Mouse (Mus musculus) monocyte, adult 5-6 weeks (primary cell): ENCODE results near the gene Ubash3a. TPM values are rescaled to one million over a fixed set of nuclear protein-coding genes. Genes with fewer than 3 reads are reported as not detected.
A peak's percentile ranks its signal among the peaks of the same experiment; 100 is the strongest.

Experiments
- ATAC-seq: fragments of 153-309, 156-312 bp; replicated peaks from 2 replicates; pipeline ENCODE4 v1.8.0; 2017; ENCODE audit warnings: mild to moderate bottlenecking; ENCODE audit not compliant: low TSS enrichment, insufficient number of reproducible peaks, severe bottlenecking, poor library complexity, low FRiP score
- total RNA-seq: library from RNA; stranded (forward); fragments of 200-1000, 200-491, 200-594 nt; gene quantifications from 3 replicates; pipeline ENCODE4 v1.2.3, GENCODE M21; 2017

Ubash3a gene
- total RNA-seq, 1 experiment from 2014 or later: 6.3 TPM

- ATAC-seq: no peak
Observed at GRCm38 (mm10) chr17:31294363-31295214, 86.9 kb downstream of the Ubash3a start.

DNA sequence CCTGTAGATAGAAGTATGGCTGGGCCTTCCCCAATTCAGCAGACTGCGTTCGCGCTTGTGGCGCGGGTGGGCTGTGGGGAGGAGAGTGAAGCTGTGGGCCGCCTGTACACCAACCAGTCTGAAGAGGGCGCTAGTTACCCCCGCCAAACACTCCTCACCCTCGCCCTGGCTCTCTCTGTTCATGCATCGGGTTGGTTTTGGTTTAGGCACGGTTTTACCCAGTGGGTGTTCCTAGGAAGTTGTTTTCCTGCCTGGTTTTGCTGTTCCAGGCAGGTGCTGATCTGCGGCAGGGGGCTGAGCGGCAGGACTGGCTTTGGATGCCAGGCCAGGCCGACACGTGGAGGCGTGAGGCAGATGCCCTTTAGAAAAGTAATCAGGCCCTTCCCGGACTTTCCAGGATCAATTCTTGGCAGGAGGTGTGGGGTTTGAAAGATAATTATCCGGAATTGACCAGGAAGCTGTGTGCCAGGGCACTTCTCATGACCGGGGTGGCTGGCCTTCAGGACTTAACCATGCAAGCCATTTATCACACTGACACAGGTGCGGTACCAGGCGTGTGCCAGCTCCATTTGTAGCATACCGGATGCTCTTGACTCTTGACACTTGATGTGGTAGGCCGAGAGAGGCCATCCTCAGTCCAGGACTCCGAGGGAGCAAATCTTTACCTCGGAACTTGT lies 87.7 kb downstream of the Ubash3a start:
- ATAC-seq: peak; percentile 82

DNA sequence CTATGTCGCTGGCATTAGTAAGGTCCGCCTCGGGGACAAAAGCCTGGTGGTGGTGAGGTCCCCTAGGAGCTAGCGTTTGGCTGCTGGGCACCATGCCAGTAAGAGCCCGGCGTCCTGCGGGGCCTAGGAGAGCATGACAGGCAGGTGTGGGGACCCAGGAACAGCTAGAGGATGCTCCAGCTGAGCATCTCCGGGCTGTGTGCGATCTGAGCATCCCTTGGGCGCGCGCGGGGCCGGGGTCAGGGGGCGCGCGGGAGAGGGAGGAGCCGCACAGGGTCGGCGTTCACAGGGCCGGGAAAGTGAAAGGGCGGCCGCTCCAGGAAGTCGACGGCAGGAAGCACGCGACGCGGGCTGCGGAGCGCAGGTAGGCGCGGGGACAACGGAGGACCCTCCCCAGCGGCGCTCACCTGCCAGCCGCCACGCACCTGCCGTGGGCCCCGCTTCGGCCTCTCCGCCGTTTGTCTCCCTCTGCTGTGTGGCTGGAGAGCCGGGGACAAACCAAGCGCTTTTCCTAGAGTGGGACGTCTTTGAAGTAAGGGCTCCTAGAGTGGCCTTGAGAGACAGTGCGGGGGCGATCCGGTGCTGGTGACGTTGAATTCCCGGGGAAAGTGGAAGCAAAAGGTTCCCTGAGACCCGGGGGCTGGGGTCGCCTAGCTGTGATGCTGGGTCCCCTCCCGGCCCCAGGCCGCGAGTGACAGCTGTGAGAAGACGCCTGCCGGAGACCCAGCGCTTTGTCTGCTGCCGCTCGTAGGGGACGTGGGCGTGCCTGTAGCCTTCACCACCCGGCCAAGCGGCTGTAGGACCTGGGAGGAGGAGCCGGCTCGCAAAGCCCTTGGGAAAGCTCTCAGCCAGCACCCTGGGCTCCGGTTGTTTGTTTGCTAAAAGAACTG lies 88.5 kb downstream of the Ubash3a start:
- peak; percentile 60 for ATAC-seq

Other genes starting within 250 kb of the Ubash3a start
- gene Abcg1, start 150.2 kb upstream of the Ubash3a start, total RNA-seq: 67.2 to 83.6 TPM (median 68.0 TPM) in 3 replicates
- not detected in 3 replicates for gene Tff3, start 78.2 kb upstream of the Ubash3a start, total RNA-seq
- gene Tff2, start 63.6 kb upstream of the Ubash3a start, total RNA-seq: not detected in 3 replicates
- not detected in 3 replicates for gene Tff1, start 42.6 kb upstream of the Ubash3a start, total RNA-seq
- 0.39 TPM in 1 of 3 replicates, not detected in the others for gene Tmprss3, start 8.9 kb upstream of the Ubash3a start, total RNA-seq
- 1.2 TPM in 1 of 3 replicates, not detected in the others for gene Rsph1, start 69.5 kb downstream of the Ubash3a start, total RNA-seq
- gene Slc37a1, start 78.9 kb downstream of the Ubash3a start, total RNA-seq: 7.3 to 22.9 TPM (median 9.3 TPM) in 3 replicates
- gene Pde9a, start 178.3 kb downstream of the Ubash3a start, total RNA-seq: not detected in 3 replicates